Mouse (Mus musculus) small intestine, adult 2 months (tissue): ENCODE measurements around the gene Dcun1d5.

Source experiments
- CTCF ChIP-seq: fragments of 200-500 bp; IDR thresholded peaks from 2 replicates; pipeline ENCODE4 v1.5.1; 2012; ENCODE audit warnings: low read depth, mild to moderate bottlenecking, control low read depth, inconsistent platforms, low read length, moderate library complexity, mixed read lengths; ENCODE audit not compliant: insufficient replicate concordance, insufficient read length; ENCODE audit errors: extremely low read depth
- POLR2A ChIP-seq: fragments of 200-500 bp; IDR thresholded peaks from 2 replicates; pipeline ENCODE4 v1.6.1; 2012; ENCODE audit warnings: low read depth, mild to moderate bottlenecking, control low read depth, inconsistent platforms, low read length, moderate library complexity

- TF ChIP-seq CTCF (no peak), POLR2A (peak; percentile 77)
Observed at GRCm38 (mm10) chr9:7184172-7184896, at the start of gene Dcun1d5, which contains the start of gene Dync2h1.
